ENCODE assay signal across 7 mouse cellular contexts in the genomic region with DNA sequence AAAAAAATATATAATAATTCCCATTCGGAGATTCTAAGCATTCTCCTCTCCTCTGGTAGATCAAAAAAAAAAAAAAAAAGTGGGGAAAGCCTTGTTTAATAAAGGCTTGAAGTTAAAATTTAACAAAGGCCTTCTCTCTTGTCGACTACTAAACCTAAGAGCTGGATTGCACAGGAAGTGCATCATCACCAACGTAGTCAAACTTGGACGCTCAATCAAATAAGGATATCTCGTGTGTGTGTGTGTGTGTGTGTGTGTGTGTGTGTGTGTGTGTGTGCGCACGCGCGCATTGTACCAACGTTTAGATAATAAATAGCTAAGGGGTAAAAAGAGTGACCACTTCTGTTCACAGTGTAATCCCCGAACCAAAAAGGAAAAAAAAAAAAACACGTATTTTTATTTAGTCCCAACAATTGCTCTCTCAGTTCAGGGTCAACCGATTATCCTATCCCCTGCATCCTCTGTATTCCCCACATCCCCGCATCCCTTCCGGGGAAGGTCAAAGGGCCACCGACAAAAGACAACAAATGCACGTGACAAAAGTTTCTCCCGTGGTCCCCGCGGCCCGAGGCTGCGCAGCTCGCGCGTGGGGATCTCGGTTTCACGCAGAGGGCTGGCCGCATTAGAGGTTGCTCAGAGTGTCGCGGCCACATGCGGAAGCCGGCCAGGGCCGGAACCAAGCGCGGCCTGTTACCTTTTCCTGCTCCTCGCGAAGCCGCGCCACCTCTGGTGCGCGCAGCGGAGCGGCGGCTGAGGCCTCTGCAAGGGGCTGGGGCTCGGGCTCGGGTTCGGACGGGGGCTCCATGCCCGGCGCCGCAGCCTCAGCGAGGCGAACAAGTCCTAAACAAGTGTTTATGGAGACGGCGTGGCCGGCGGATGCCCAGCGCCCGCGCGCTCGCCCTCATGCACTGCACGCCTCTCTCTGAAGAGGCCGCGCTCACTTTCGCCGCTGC. TPM values are rescaled to one million over a fixed set of nuclear protein-coding genes. Genes with fewer than 3 reads are reported as not detected.
A peak's percentile ranks its signal among the peaks of the same experiment; 100 is the strongest.
DNase-seq lines count a peak whose midpoint lies in the region; ATAC-seq and TF ChIP-seq lines count a peak whose summit lies in the region.

No protein-coding gene starts in this region.

- DNase-seq in adrenal gland, postnatal 25 days: peak; percentile 55
- DNase-seq in heart, adult 18-20 months: peak; percentile 72 to 76
- DNase-seq in kidney, adult 2 months: peak; percentile 87
- DNase-seq in limb, embryonic 11.5 days (ENCODE audit: low spot score): peak; percentile 77

- H3K27me3 ChIP-seq in embryonic facial prominence, embryonic 12.5 days: no peaks in the 10 kb centered on the region
- H3K27me3 ChIP-seq in kidney, adult 2 months (replicated peaks; ENCODE audit: control insufficient read depth, insufficient read depth, low read length): no peaks in the 10 kb centered on the region
- H3K27me3 ChIP-seq in limb, embryonic 11.5 days (ENCODE audit: control insufficient read depth, insufficient read depth, low read length): no peaks in the 10 kb centered on the region
- no peaks in the 10 kb centered on the region for H3K27me3 ChIP-seq in midbrain, embryonic 13.5 days
- H3K27me3 ChIP-seq in small intestine, adult 2 months (ENCODE audit: control insufficient read depth, insufficient read depth, low read length): no peaks in the 10 kb centered on the region

- TF ChIP-seq CTCF in kidney, adult 2 months (conservative IDR thresholded peaks at IDR 0.05; ENCODE audit: insufficient read depth, insufficient read length, low read depth, low read length): no peak
- TF ChIP-seq CTCF in small intestine, adult 2 months (IDR thresholded peaks at IDR 0.05; ENCODE audit: extremely low read depth, insufficient read length, insufficient replicate concordance, low read depth, low read length): no peak

- H3K36me3 ChIP-seq in embryonic facial prominence, embryonic 12.5 days: no peaks in the 10 kb centered on the region
- H3K36me3 ChIP-seq in kidney, adult 2 months (ENCODE audit: control insufficient read depth, insufficient read depth, low read length): no peaks in the 10 kb centered on the region
- no peaks in the 10 kb centered on the region for H3K36me3 ChIP-seq in limb, embryonic 11.5 days (ENCODE audit: control insufficient read depth, insufficient read depth, low read length)
- no peaks in the 10 kb centered on the region for H3K36me3 ChIP-seq in midbrain, embryonic 13.5 days
- H3K36me3 ChIP-seq in small intestine, adult 2 months (ENCODE audit: control insufficient read depth, insufficient read depth, low read length): no peaks in the 10 kb centered on the region

- H3K4me3 ChIP-seq in embryonic facial prominence, embryonic 12.5 days: peak overlapping the region; percentile 94
- H3K4me3 ChIP-seq in kidney, adult 2 months (ENCODE audit: insufficient read depth, low read depth, low read length): peak overlapping the region; percentile 67
- H3K4me3 ChIP-seq in limb, embryonic 11.5 days (ENCODE audit: low read depth, low read length): peak overlapping the region; percentile 89
- H3K4me3 ChIP-seq in midbrain, embryonic 13.5 days (replicated peaks): peak overlapping the region; percentile 91
- H3K4me3 ChIP-seq in small intestine, adult 2 months (ENCODE audit: low read depth, low read length): peak overlapping the region; percentile 97

- H3K9ac ChIP-seq in embryonic facial prominence, embryonic 12.5 days: peak overlapping the region; percentile 91
- H3K9ac ChIP-seq in limb, embryonic 11.5 days (ENCODE audit: low read length): peak overlapping the region; percentile 94
- H3K9ac ChIP-seq in midbrain, embryonic 13.5 days (replicated peaks): peak overlapping the region; percentile 85

- ATAC-seq in embryonic facial prominence, embryonic 12.5 days (ENCODE audit: insufficient number of reproducible peaks, insufficient read depth, low FRiP score, low TSS enrichment): peak; percentile 83
- ATAC-seq in limb, embryonic 11.5 days (ENCODE audit: insufficient number of reproducible peaks, low FRiP score, low TSS enrichment, low read depth): peak; percentile 78
- ATAC-seq in midbrain, embryonic 13.5 days: peak; percentile 87

- H3K4me1 ChIP-seq in embryonic facial prominence, embryonic 12.5 days: no peaks in the 10 kb centered on the region
- H3K4me1 ChIP-seq in kidney, adult 2 months (ENCODE audit: control insufficient read depth, insufficient read depth, low read length): peaks cover 3% of the 10 kb centered on the region; the same call in 1 of the 2 replicates
- H3K4me1 ChIP-seq in limb, embryonic 11.5 days (ENCODE audit: control insufficient read depth, insufficient read depth, low read length): 0 out of 2 replicates have a peak, but pooled peaks cover 9% of the 10 kb centered on the region
- peaks cover 18% of the 10 kb centered on the region for H3K4me1 ChIP-seq in midbrain, embryonic 13.5 days (replicated peaks)
- H3K4me1 ChIP-seq in small intestine, adult 2 months (ENCODE audit: control insufficient read depth, insufficient read depth, insufficient read length, low read length): no peaks in the 10 kb centered on the region; the same call in none of the 2 replicates

- TF ChIP-seq POLR2A in kidney, adult 2 months (IDR thresholded peaks at IDR 0.05; ENCODE audit: low read depth, low read length): no peak
- TF ChIP-seq POLR2A in small intestine, adult 2 months (IDR thresholded peaks at IDR 0.05; ENCODE audit: low read depth, low read length): no peak

- H3K27ac ChIP-seq in embryonic facial prominence, embryonic 12.5 days: peak overlapping the region; percentile 92
- peak overlapping the region; percentile 44 for H3K27ac ChIP-seq in kidney, adult 2 months (ENCODE audit: insufficient read depth, low read depth, low read length)
- H3K27ac ChIP-seq in limb, embryonic 11.5 days (replicated peaks; ENCODE audit: low read depth, low read length): peak overlapping the region; percentile 87
- H3K27ac ChIP-seq in midbrain, embryonic 13.5 days: peak overlapping the region; percentile 88
- peak overlapping the region; percentile 74 for H3K27ac ChIP-seq in small intestine, adult 2 months (ENCODE audit: insufficient read depth, low read depth, low read length)

- peak overlapping the region; percentile 64 for H3K4me2 ChIP-seq in embryonic facial prominence, embryonic 12.5 days (replicated peaks)
- H3K4me2 ChIP-seq in limb, embryonic 11.5 days (ENCODE audit: low read depth, severe bottlenecking): peak overlapping the region; percentile 58
- peak overlapping the region; percentile 59 for H3K4me2 ChIP-seq in midbrain, embryonic 13.5 days (replicated peaks)

- WGBS in embryonic facial prominence, embryonic 12.5 days: under 1% methylated on average over 67 of the region's 67 CpGs
- WGBS in kidney, adult 2 months: under 1% methylated on average over 67 of the region's 67 CpGs
- under 1% methylated on average over 67 of the region's 67 CpGs for WGBS in limb, embryonic 11.5 days
- under 1% methylated on average over 67 of the region's 67 CpGs for WGBS in midbrain, embryonic 13.5 days
- WGBS in small intestine, adult 2 months: under 1% methylated on average over 67 of the region's 67 CpGs

- no peaks in the 10 kb centered on the region for H3K9me3 ChIP-seq in embryonic facial prominence, embryonic 12.5 days
- H3K9me3 ChIP-seq in limb, embryonic 11.5 days (ENCODE audit: control insufficient read depth, low read length): no peaks in the 10 kb centered on the region
- no peaks in the 10 kb centered on the region for H3K9me3 ChIP-seq in midbrain, embryonic 13.5 days

RNA-seq across cellular contexts. Expression of a gene that starts 4.7 kb away (rescaled TPM):
- 49.6 and 52.6 TPM in 2 replicates for total RNA-seq in adrenal gland, postnatal 25 days (2021)
- polyA plus RNA-seq in embryonic facial prominence, embryonic 12.5 days (2016; fragmentation: Nextera tagmentation; extraction: Ambion mirVana): 48.6 and 54.0 TPM in 2 replicates
- total RNA-seq in heart, adult 18-20 months (2021): 10 to 100 TPM; 13.0 to 15.7 TPM
- polyA plus RNA-seq in kidney, adult 2 months (2012; rRNA removed): 6.1 and 7.1 TPM in 2 replicates
- 40.9 and 47.0 TPM in 2 replicates for polyA plus RNA-seq in limb, embryonic 11.5 days (2014; fragmentation: Nextera tagmentation; extraction: Ambion mirVana)
- 33.3 and 34.7 TPM in 2 replicates for polyA plus RNA-seq in midbrain, embryonic 13.5 days (2015; fragmentation: Nextera tagmentation; extraction: Ambion mirVana)
- polyA plus RNA-seq in small intestine, adult 2 months (2012; rRNA removed): 1.9 and 3.8 TPM in 2 replicates

Comparison
In these comparisons a context has a peak if more than half of its experiments do, and no peak if none do; other contexts are left out.
1. Peak in every context shown above with its lines: DNase-seq, ATAC-seq, H3K4me3 ChIP-seq and H3K27ac ChIP-seq.